Mouse (Mus musculus): Measurements from ENCODE around the gene V1ra8. TPM values are rescaled to one million over a fixed set of nuclear protein-coding genes. Genes with fewer than 3 reads are reported as not detected.
"Not testable (repeated sequence)": the region's sequence is repeated elsewhere in the genome, so short reads cannot be mapped to it uniquely, and the experiment has no call there.

Gene V1ra8
- not detected in 2 replicates for polyA plus RNA-seq (2014; fragmentation: Nextera tagmentation; extraction: Ambion mirVana)

DNA sequence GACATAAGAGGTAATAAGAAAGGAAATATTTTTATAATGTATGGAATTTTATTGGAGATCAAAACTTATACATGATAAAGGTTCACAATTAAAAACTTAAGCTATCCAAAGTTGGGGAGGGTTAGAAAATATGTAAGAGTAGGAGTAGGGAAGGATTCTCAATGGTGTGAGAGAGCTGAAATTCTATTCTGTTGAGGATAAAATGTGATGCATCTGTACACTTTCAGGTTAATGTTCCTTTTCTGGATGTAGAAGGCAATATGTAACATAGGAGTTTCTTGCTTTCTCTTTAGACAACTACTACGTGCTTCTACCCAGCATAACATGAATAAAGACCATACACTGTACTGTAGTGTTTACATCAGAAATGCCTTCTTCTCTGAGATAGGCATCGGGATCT, at the start of gene V1ra8:
Gene V1ra8 (plus strand): TSS at position 301 of the 400 bp plus-strand sequence.
- H3K9ac ChIP-seq (ENCODE audit: low read length); ATAC-seq; H3K4me3 ChIP-seq (ENCODE audit: low read depth, low read length); H3K4me2 ChIP-seq (ENCODE audit: low read length); H3K36me3 ChIP-seq (ENCODE audit: control insufficient read depth, insufficient read depth, low read length); DNase-seq (ENCODE audit: low spot score); H3K27ac ChIP-seq (ENCODE audit: low read depth, low read length); H3K4me1 ChIP-seq (ENCODE audit: control insufficient read depth, insufficient read depth, low read length); H3K27me3 ChIP-seq (replicated peaks; ENCODE audit: control insufficient read depth, insufficient read depth, low read length); H3K9me3 ChIP-seq (replicated peaks; ENCODE audit: control insufficient read depth, low read length): not testable (repeated sequence)
- 74% methylated on average over 1 of the region's 2 CpGs for WGBS

DNA sequence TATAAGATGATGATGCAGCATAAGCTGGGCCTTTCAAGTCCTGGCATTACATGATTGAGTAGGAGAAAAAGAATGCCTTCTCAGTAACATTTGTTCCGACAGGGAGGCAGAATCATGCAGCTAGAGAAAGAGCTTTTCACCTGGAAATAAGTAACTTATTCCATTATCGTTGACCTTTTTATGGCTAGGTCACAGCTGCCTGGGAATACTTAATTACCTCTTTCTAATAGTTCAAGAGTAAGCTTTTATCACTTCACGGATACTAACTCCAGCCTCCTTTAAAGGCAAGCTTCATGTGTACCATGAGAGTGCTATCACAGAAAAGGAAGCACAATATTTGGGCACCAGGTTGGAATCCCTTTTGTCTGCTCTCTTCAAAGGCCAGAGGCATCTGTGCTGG, 42.5 kb upstream of the V1ra8 start:
- ATAC-seq = no peak
- Histone ChIP-seq H3K4me3 (ENCODE audit: low read depth, low read length) (no peak overlapping the region), H3K9me3 (replicated peaks; ENCODE audit: control insufficient read depth, low read length) (no peaks in the 10 kb centered on the region), H3K9ac (ENCODE audit: low read length) (no peak overlapping the region), H3K36me3 (ENCODE audit: control insufficient read depth, insufficient read depth, low read length) (no peaks in the 10 kb centered on the region), H3K4me1 (ENCODE audit: control insufficient read depth, insufficient read depth, low read length) (no peaks in the 10 kb centered on the region), H3K27ac (ENCODE audit: low read depth, low read length) (no peak overlapping the region), H3K27me3 (replicated peaks; ENCODE audit: control insufficient read depth, insufficient read depth, low read length) (no peaks in the 10 kb centered on the region), H3K4me2 (ENCODE audit: low read length) (no peak overlapping the region)
- DNase-seq (ENCODE audit: low spot score) = no peak
- WGBS = 88% methylated on average over 3 of the region's 3 CpGs

DNA sequence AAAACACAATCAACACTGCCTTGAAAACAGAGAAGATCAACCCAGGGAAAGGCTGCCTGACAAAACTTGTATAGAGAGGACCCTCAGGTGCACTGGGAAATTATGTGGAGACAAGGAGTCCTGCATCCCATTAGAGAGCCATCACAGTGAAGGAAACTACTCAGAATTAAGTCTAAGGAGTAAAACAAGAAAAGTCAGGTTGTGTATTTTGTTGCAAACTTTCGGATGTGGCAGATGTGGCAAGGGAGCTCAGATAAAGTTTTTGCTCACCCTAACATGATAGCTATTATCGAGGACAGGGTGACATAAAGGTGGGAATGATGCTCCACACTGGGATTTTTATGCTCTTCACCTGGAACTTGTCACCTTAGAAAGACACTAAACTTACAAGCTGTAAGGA, 28.1 kb upstream of the V1ra8 start, which contains the start of gene Vmn1r52:
Gene Vmn1r52 (plus strand): TSS at position 301 of the 400 bp plus-strand sequence.
- Histone ChIP-seq H3K27me3 (replicated peaks; ENCODE audit: control insufficient read depth, insufficient read depth, low read length) (no peaks in the 10 kb centered on the region), H3K9me3 (replicated peaks; ENCODE audit: control insufficient read depth, low read length) (no peaks in the 10 kb centered on the region; the same call in 1 of the 2 replicates), H3K9ac (ENCODE audit: low read length) (no peak within 1 kb of the TSS), H3K27ac (ENCODE audit: low read depth, low read length) (no peak within 1 kb of the TSS), H3K4me2 (ENCODE audit: low read length) (no peak within 1 kb of the TSS), H3K36me3 (ENCODE audit: control insufficient read depth, insufficient read depth, low read length) (no peaks in the 10 kb centered on the region), H3K4me3 (ENCODE audit: low read depth, low read length) (no peak within 1 kb of the TSS), H3K4me1 (ENCODE audit: control insufficient read depth, insufficient read depth, low read length) (no peaks in the 10 kb centered on the region)
- ATAC-seq (no peak), DNase-seq (ENCODE audit: low spot score) (no peak)
- 72% methylated on average over 2 of the region's 2 CpGs for WGBS

DNA sequence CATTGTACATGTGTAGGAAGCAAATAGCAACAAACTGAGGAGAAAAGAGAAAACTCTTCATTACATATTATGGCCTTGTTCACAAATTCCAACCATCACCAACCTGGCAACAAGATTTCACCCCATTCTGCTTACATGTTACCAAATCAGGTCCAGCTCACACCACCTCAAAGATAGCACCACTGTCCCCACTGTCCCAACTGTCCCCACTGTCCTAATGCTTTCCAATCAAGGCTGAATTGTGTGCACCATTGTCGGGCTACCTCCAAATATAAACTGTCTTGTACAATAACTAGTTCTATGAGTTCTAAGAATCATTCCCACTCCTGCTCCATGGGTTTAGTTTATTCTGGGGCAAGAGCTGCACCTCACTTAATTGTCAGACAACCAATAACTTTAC, 21.7 kb downstream of the V1ra8 start, which contains the start of gene Vmn1r53:
Gene Vmn1r53 (minus strand): TSS at position 101 of the 400 bp plus-strand sequence.
- no peak within 1 kb of the TSS for H3K4me3 ChIP-seq (ENCODE audit: low read depth, low read length)
- no peak for DNase-seq (ENCODE audit: low spot score)
- H3K4me1 ChIP-seq (ENCODE audit: control insufficient read depth, insufficient read depth, low read length) = no peaks in the 10 kb centered on the region
- 90% methylated on average over 1 of the region's 1 CpGs for WGBS
- no peaks in the 10 kb centered on the region for H3K27me3 ChIP-seq (replicated peaks; ENCODE audit: control insufficient read depth, insufficient read depth, low read length)
- H3K4me2 ChIP-seq (ENCODE audit: low read length) = no peak within 1 kb of the TSS
- no peak within 1 kb of the TSS for H3K27ac ChIP-seq (ENCODE audit: low read depth, low read length)
- H3K9me3 ChIP-seq (replicated peaks; ENCODE audit: control insufficient read depth, low read length) = no peaks in the 10 kb centered on the region
- H3K36me3 ChIP-seq (ENCODE audit: control insufficient read depth, insufficient read depth, low read length) = no peaks in the 10 kb centered on the region
- no peak within 1 kb of the TSS for H3K9ac ChIP-seq (ENCODE audit: low read length)
- ATAC-seq = no peak

DNA sequence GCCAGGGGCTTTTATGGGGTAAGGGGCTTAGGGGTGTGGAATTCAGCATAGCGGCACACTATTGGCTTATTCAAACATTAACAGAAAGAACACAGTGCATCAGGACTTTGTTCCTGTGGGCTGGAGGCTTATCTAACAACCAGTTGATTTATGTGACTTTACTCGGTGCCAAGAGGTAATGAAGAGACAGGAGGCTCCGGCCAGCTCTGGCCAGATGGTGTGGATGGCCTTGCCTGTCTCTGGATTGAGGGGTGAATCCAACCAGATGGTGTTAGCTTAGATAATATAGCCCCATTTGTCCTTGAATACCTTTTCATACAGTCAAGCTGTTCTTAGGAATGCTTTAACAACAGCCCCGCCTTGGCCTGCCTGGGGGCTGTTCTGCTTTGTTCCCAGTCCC, 29.5 kb downstream of the V1ra8 start:
- H3K9ac ChIP-seq (ENCODE audit: low read length); H3K4me1 ChIP-seq (ENCODE audit: control insufficient read depth, insufficient read depth, low read length); H3K9me3 ChIP-seq (replicated peaks; ENCODE audit: control insufficient read depth, low read length); H3K36me3 ChIP-seq (ENCODE audit: control insufficient read depth, insufficient read depth, low read length); H3K4me3 ChIP-seq (ENCODE audit: low read depth, low read length); H3K27me3 ChIP-seq (replicated peaks; ENCODE audit: control insufficient read depth, insufficient read depth, low read length); H3K4me2 ChIP-seq (ENCODE audit: low read length); DNase-seq (ENCODE audit: low spot score); ATAC-seq; H3K27ac ChIP-seq (ENCODE audit: low read depth, low read length): not testable (repeated sequence)
- WGBS = 95% methylated on average over 4 of the region's 4 CpGs

DNA sequence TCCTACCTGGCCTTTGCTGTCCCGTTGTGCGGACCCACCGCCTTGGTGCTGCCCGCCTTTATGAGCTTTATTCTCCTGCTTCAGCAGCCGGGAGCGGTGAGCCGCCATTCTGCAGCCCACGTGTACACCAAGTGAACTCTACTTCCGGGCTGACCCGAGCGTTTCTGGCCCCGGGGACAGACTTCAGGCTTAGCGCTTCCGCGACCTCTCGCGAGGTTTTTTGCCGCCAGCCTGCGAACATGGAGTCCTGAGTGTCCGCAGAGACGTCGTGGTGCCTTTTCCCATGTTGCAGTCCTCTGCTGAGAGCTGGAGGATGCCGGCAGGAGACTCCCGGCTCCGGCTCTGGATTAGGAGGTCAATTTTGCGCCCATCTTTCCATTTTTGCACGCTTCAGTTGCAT, 30.1 kb downstream of the V1ra8 start:
- ATAC-seq (no peak), DNase-seq (ENCODE audit: low spot score) (no peak)
- no peak overlapping the region for H3K9ac ChIP-seq (ENCODE audit: low read length)
- WGBS = 69% methylated on average over 27 of the region's 27 CpGs
- H3K4me2 ChIP-seq (ENCODE audit: low read length) = no peak overlapping the region
- H3K36me3 ChIP-seq (ENCODE audit: control insufficient read depth, insufficient read depth, low read length) = no peaks in the 10 kb centered on the region
- H3K27ac ChIP-seq (ENCODE audit: low read depth, low read length) = no peak overlapping the region
- no peaks in the 10 kb centered on the region for H3K4me1 ChIP-seq (ENCODE audit: control insufficient read depth, insufficient read depth, low read length)
- no peak overlapping the region for H3K4me3 ChIP-seq (ENCODE audit: low read depth, low read length)
- no peaks in the 10 kb centered on the region for H3K27me3 ChIP-seq (replicated peaks; ENCODE audit: control insufficient read depth, insufficient read depth, low read length)
- H3K9me3 ChIP-seq (replicated peaks; ENCODE audit: control insufficient read depth, low read length) = peaks cover 6% of the 10 kb centered on the region; the same call in 1 of the 2 replicates

DNA sequence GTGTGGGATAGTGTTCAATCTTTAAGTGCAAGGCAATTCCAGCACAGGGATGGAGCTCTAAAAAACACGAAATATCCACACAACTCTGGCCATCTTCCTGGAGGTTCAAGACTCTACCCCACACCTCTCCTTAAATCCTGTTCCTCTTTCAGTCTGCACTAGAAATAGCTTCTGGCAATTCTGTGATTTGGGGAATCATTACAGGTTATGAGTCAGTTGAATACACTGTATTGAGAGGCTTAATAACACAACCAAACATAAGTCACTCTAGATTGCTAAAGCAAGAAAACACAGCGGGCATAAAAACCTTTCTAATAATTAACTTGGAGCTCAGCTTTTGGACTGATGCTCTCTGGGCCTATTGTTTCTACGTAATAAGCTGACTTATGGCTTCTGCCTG, 41.4 kb downstream of the V1ra8 start:
- Histone ChIP-seq H3K9me3 (replicated peaks; ENCODE audit: control insufficient read depth, low read length) (no peaks in the 10 kb centered on the region), H3K36me3 (ENCODE audit: control insufficient read depth, insufficient read depth, low read length) (no peaks in the 10 kb centered on the region), H3K4me3 (ENCODE audit: low read depth, low read length) (no peak overlapping the region), H3K27ac (ENCODE audit: low read depth, low read length) (no peak overlapping the region), H3K9ac (ENCODE audit: low read length) (no peak overlapping the region), H3K4me2 (ENCODE audit: low read length) (no peak overlapping the region), H3K27me3 (replicated peaks; ENCODE audit: control insufficient read depth, insufficient read depth, low read length) (no peaks in the 10 kb centered on the region), H3K4me1 (ENCODE audit: control insufficient read depth, insufficient read depth, low read length) (no peaks in the 10 kb centered on the region)
- DNase-seq (ENCODE audit: low spot score) (no peak), ATAC-seq (no peak)
- WGBS = 81% methylated on average over 3 of the region's 3 CpGs

DNA sequence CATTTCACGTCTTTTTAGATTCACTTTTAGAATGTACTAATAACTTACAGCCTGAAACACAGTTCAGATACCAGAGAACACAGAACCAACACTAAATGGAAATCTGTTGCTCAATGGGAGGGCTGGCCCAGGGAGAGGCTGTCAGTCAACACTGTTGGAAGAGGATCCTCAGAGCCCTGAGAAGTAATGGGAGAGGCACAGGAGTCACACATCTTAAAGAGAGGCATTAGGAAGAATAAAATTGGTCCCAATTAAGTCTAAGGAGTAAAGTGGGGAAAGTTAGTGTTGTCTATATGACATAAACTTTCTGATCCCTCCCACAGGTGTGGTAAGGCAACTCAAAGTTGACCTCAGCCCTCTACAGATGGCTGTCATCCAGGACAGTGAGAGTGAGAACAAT, 43.4 kb downstream of the V1ra8 start, which contains the start of gene Vmn1r54:
Gene Vmn1r54 (plus strand): TSS at position 301 of the 400 bp plus-strand sequence.
- no peaks in the 10 kb centered on the region for H3K9me3 ChIP-seq (replicated peaks; ENCODE audit: control insufficient read depth, low read length)
- H3K27ac ChIP-seq (ENCODE audit: low read depth, low read length) = no peak within 1 kb of the TSS
- H3K36me3 ChIP-seq (ENCODE audit: control insufficient read depth, insufficient read depth, low read length) = no peaks in the 10 kb centered on the region
- no peak within 1 kb of the TSS for H3K4me3 ChIP-seq (ENCODE audit: low read depth, low read length)
- DNase-seq (ENCODE audit: low spot score) (no peak), ATAC-seq (no peak)
- no peaks in the 10 kb centered on the region for H3K4me1 ChIP-seq (ENCODE audit: control insufficient read depth, insufficient read depth, low read length)
- H3K4me2 ChIP-seq (ENCODE audit: low read length) = no peak within 1 kb of the TSS
- H3K27me3 ChIP-seq (replicated peaks; ENCODE audit: control insufficient read depth, insufficient read depth, low read length) = no peaks in the 10 kb centered on the region
- 76% methylated on average over 1 of the region's 1 CpGs for WGBS
- no peak within 1 kb of the TSS for H3K9ac ChIP-seq (ENCODE audit: low read length)
